Mouse (Mus musculus): Measurements from ENCODE around the gene Map3k21.
A peak's percentile ranks its signal among the peaks of the same experiment; 100 is the strongest.

Gene Map3k21

DNA sequence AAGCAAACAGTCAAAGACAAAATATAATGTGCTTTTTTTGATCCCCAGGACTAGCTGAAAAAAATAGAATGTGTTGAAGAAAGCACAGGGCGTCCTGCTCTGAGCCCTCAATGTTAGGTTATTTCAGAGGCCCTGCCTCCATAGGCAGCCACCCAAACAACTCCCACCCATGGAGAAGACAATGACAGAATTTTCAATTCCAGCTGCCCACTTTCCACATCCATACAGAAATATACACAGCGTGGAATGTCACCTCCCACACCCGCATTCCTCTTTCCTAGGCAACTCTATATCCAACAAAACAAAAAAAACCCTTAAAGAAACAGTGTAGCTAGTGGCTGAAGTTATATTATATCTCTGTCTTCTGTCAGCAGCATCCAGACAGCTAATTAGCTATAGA lies 61.1 kb downstream of the Map3k21 start:
- no peak for DNase-seq (ENCODE audit: low read depth, low spot score)

DNA sequence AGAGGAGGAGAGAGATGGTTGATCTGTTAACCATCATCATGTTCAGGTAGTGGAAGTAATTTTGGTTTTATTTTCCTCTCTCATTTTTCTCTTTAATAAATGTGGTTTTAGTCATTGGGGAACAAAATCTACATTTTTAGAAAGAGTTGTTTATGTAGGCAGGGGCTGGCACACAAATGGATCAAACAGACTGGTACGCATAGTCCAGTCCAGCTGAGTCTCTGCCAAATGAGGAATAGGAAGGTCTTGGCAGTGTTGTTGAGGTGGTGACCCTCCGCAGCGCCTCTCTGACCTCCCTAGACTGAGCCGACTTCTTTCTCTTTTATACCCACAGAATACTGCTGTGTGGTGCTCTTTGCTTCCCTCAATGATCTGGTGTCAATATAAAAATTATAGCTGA lies 65.7 kb downstream of the Map3k21 start:
- DNase-seq (ENCODE audit: low read depth, low spot score) = no peak

DNA sequence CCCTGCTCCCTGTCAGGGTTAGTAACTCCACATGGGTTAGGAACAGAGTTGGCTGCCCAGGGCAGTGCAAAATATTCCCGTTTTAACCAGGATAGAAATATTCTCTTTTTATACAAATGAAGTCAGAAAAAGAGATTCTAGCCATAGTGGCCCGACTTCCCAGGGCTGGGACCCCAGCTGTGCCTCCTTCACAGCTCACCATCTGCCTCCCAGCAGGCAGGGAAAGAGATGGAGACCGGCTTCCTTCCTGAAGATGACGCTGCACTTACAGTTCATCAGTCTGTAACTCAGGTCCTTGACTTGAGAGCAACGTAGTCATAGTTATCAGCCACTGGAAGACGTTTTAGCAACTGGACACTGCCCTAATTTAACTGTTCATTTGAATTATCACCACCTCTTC lies 70.6 kb downstream of the Map3k21 start:
- no peak for DNase-seq (ENCODE audit: low read depth, low spot score)

GRCm38 (mm10) chr8:125983515-125983914 lies 73.3 kb downstream of the Map3k21 start:
- no peak for DNase-seq (ENCODE audit: low read depth, low spot score)

DNA sequence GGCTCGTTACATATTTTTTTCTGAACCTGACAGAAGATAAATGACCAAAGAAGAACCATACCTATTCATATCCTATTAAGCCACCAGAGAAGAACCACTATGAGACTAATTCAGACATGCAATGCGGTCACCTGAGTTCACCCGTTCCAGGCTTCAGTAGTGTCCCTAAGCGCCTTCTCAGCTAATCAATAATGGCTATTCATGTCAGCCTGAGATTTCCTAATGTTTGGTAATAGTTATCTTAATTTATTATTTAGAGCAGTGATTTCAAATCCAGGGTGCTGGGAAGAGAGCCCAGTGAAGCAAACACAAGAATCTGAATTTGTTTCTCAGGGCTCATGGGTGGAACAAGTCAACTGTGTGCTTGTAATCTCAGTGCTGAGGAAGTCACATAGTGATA lies 73.9 kb downstream of the Map3k21 start:
- no peak for DNase-seq (ENCODE audit: low read depth, low spot score)

- no peak for DNase-seq (ENCODE audit: low read depth, low spot score)
These were observed 75.1 kb downstream of the Map3k21 start for GRCm38 (mm10) chr8:125985364-125985763.

DNA sequence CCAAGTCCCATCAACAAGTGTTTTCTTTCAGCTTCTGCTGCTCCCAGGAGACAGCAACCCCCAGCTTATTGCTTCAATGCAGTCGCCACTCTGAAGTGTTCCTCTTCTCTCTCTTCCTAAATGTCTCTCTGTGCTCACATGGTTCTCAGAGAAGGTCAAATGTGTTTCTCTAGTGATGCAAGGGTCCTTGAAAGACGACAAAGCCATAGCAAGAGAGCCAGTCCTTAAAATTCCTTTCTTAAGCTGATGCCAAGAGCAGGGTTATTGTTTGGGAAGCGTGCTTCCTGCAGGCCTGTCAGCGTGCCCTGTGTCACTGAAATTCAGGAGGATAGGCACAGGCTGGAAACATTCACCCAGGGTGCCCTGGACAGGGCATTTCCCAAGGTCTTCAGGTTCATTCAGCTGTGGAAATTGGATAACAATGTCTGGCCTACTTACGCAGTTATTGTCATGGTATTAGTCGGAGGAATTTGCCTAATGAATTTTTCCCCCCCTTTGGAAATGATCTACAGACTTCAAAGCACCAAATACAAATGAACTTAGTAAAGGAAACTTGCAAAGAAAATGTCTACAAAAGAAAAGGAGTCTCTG lies 76.8 kb downstream of the Map3k21 start:
- DNase-seq (ENCODE audit: low read depth, low spot score) = no peak

GRCm38 (mm10) chr8:125987996-125988395 lies 77.7 kb downstream of the Map3k21 start:
- no peak for DNase-seq (ENCODE audit: low read depth, low spot score)

DNA sequence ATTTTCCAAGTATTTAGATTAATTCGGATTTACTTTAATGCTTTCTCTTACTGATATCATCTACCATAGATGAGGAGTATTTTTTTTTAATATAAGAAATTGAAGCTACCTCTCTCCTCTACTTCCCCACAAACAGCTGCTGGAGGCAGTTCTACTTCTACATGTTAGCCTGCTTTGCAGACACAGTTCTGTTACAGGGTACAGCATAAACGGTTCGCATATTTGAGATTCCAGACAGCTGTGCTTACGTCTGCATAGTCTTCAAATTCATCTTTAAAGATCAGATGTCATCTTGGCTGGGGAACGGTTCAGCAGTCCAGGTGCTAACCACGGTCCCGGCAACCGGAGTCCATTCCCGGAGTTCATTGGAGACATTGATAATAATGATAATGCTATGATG lies 83.4 kb downstream of the Map3k21 start:
- peak; percentile 14 for DNase-seq (ENCODE audit: low read depth, low spot score)

- DNase-seq (ENCODE audit: low read depth, low spot score) = peak; percentile 31
These were observed 85.1 kb downstream of the Map3k21 start, which contains the start of gene Kcnk1 for GRCm38 (mm10) chr8:125995101-125995986. Kcnk1 (plus strand) TSS chr8:125995170.

- DNase-seq (ENCODE audit: low read depth, low spot score) = no peak
These were observed 86.0 kb downstream of the Map3k21 start for GRCm38 (mm10) chr8:125996031-125996839.

GRCm38 (mm10) chr8:125996980-125997379 lies 86.7 kb downstream of the Map3k21 start:
- DNase-seq (ENCODE audit: low read depth, low spot score) = no peak
